Comparison of ENCODE assay signal across 9 mouse cellular contexts in the genomic region with DNA sequence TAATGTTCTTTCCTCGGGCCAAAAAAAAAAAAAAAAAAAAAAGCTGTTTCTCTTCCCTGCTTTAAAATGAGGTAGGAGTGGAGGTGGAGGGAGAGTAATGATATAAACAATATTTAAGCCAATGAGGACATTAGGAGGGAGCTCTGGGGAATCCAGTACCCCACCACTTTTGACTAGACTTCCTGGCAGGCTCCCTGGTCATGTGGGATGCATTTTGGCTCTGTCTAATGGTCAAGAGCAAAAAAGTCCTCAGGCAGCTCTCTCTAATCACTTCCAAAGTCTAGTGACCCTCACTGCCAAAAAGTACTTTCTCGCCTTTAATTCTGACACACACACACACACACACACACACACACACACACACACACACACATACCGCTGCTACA.
A peak's percentile ranks its signal among the peaks of the same experiment; 100 is the strongest.
DNase-seq lines count a peak whose midpoint lies in the region; ATAC-seq lines count a peak whose summit lies in the region.
"Had no signal": no experiment of that assay in that cellular context is flagged by ENCODE, and none has a peak within 500 bp of the region (broad histone marks: within the 10 kb centered on the region; RNA-seq: fewer than 3 reads in every experiment).

No protein-coding gene starts in this region.

- H3K27me3 ChIP-seq in hindbrain, embryonic 14.5 days (ENCODE audit: control insufficient read depth, insufficient read depth, low read length) = no peaks in the 10 kb centered on the region
- no peaks in the 10 kb centered on the region for H3K27me3 ChIP-seq in hindbrain, embryonic 10.5 days (ENCODE audit: insufficient read depth, poor library complexity, severe bottlenecking)
- H3K27me3 ChIP-seq in kidney, embryonic 15.5 days = no peaks in the 10 kb centered on the region
- H3K27me3 ChIP-seq in midbrain, embryonic 11.5 days (ENCODE audit: control insufficient read depth, insufficient read depth, low read length) = no peaks in the 10 kb centered on the region
- H3K27me3 ChIP-seq: embryonic facial prominence, embryonic 12.5 days had no signal

- H3K9me3 ChIP-seq in hindbrain, embryonic 14.5 days (ENCODE audit: control insufficient read depth, low read length) = no peaks in the 10 kb centered on the region
- no peaks in the 10 kb centered on the region for H3K9me3 ChIP-seq in hindbrain, embryonic 10.5 days
- H3K9me3 ChIP-seq in kidney, embryonic 15.5 days (replicated peaks) = no peaks in the 10 kb centered on the region
- H3K9me3 ChIP-seq in midbrain, embryonic 11.5 days (ENCODE audit: control insufficient read depth, low read length) = no peaks in the 10 kb centered on the region
- H3K9me3 ChIP-seq: embryonic facial prominence, embryonic 12.5 days had no signal

- no peak overlapping the region for H3K4me3 ChIP-seq in hindbrain, embryonic 14.5 days (replicated peaks; ENCODE audit: low read length)
- H3K4me3 ChIP-seq in hindbrain, embryonic 10.5 days = no peak overlapping the region
- no peak overlapping the region for H3K4me3 ChIP-seq in kidney, embryonic 15.5 days (replicated peaks)
- H3K4me3 ChIP-seq in midbrain, embryonic 11.5 days (ENCODE audit: low read depth, low read length) = no peak overlapping the region
- H3K4me3 ChIP-seq: embryonic facial prominence, embryonic 12.5 days had no signal

- no peaks in the 10 kb centered on the region for H3K36me3 ChIP-seq in hindbrain, embryonic 14.5 days (replicated peaks; ENCODE audit: control insufficient read depth, insufficient read depth)
- no peaks in the 10 kb centered on the region for H3K36me3 ChIP-seq in hindbrain, embryonic 10.5 days
- H3K36me3 ChIP-seq in kidney, embryonic 15.5 days = no peaks in the 10 kb centered on the region
- no peaks in the 10 kb centered on the region for H3K36me3 ChIP-seq in midbrain, embryonic 11.5 days (ENCODE audit: control insufficient read depth, insufficient read depth, low read length)
- H3K36me3 ChIP-seq: embryonic facial prominence, embryonic 12.5 days had no signal

- no peak overlapping the region for H3K9ac ChIP-seq in hindbrain, embryonic 14.5 days
- H3K9ac ChIP-seq in kidney, embryonic 15.5 days = no peak overlapping the region
- H3K9ac ChIP-seq in midbrain, embryonic 11.5 days (ENCODE audit: low read length) = no peak overlapping the region
- H3K9ac ChIP-seq: embryonic facial prominence, embryonic 12.5 days had no signal

- WGBS in hindbrain, embryonic 14.5 days = 53% methylated on average over 3 of the region's 3 CpGs
- WGBS in hindbrain, embryonic 10.5 days = 83% methylated on average over 3 of the region's 3 CpGs
- WGBS in kidney, embryonic 15.5 days = 44% methylated on average over 3 of the region's 3 CpGs
- WGBS in midbrain, embryonic 11.5 days = 73% methylated on average over 3 of the region's 3 CpGs

- no peak for DNase-seq in hindbrain, embryonic 14.5 days (ENCODE audit: low spot score)
- no peak for DNase-seq in hindbrain, embryonic 10.5 days (ENCODE audit: low spot score)
- peak; percentile 28 for DNase-seq in urinary bladder, postnatal 14 days (ENCODE audit: low spot score)
- DNase-seq in urinary bladder, adult 18-20 months (ENCODE audit: low spot score in 2 of 2) = no peak
- no peak for DNase-seq in retina, postnatal 1 day
- DNase-seq in urinary bladder, postnatal 10 days (ENCODE audit: low spot score) = no peak
- DNase-seq in midbrain, embryonic 11.5 days (ENCODE audit: low spot score, missing footprints) = no peak

- peak; percentile 38; the same call in 1 of the 2 replicates for ATAC-seq in hindbrain, embryonic 14.5 days (ENCODE audit: low FRiP score)
- peak; percentile 63 for ATAC-seq in kidney, embryonic 15.5 days (replicated peaks; ENCODE audit: low FRiP score)
- no peak for ATAC-seq in midbrain, embryonic 11.5 days (ENCODE audit: low FRiP score)

- peaks cover 27% of the 10 kb centered on the region for H3K4me1 ChIP-seq in hindbrain, embryonic 14.5 days (replicated peaks; ENCODE audit: control insufficient read depth, insufficient read depth, low read length)
- H3K4me1 ChIP-seq in hindbrain, embryonic 10.5 days (replicated peaks) = peaks cover 37% of the 10 kb centered on the region
- peaks cover 56% of the 10 kb centered on the region for H3K4me1 ChIP-seq in kidney, embryonic 15.5 days
- H3K4me1 ChIP-seq in midbrain, embryonic 11.5 days (ENCODE audit: control insufficient read depth, insufficient read depth, low read length) = peaks cover 15% of the 10 kb centered on the region

- H3K4me2 ChIP-seq in hindbrain, embryonic 14.5 days (replicated peaks) = no peak overlapping the region
- H3K4me2 ChIP-seq in kidney, embryonic 15.5 days = no peak overlapping the region
- no peak overlapping the region for H3K4me2 ChIP-seq in midbrain, embryonic 11.5 days
- H3K4me2 ChIP-seq: embryonic facial prominence, embryonic 12.5 days had no signal

- peak overlapping the region; percentile 16; the same call in 1 of the 2 replicates for H3K27ac ChIP-seq in hindbrain, embryonic 14.5 days
- no peak overlapping the region for H3K27ac ChIP-seq in hindbrain, embryonic 10.5 days
- H3K27ac ChIP-seq in kidney, embryonic 15.5 days = peak overlapping the region; percentile 54; the same call in 1 of the 2 replicates
- H3K27ac ChIP-seq in midbrain, embryonic 11.5 days (ENCODE audit: low read depth, low read length) = no peak overlapping the region
- H3K27ac ChIP-seq: embryonic facial prominence, embryonic 12.5 days had no signal

Comparison
In these comparisons a context has a peak if more than half of its experiments do, and no peak if none do; other contexts are left out.
1. H3K27ac ChIP-seq: peak in hindbrain, embryonic 14.5 days (single experiment) and kidney, embryonic 15.5 days (single experiment); none in hindbrain, embryonic 10.5 days (single experiment) and midbrain, embryonic 11.5 days (single experiment).